Mouse (Mus musculus) intestine, embryonic 15.5 days (tissue): Measurements from ENCODE around the gene Stk38. TPM values are rescaled to one million over a fixed set of nuclear protein-coding genes. Genes with fewer than 3 reads are reported as not detected.

ENCODE experiments used
- ATAC-seq: fragments of 200-750 bp; cut with Nextera tagmentation; 2 replicates; pipeline ENCODE4 v1.8.0; 2017; ENCODE audit warnings: moderate TSS enrichment, moderate library complexity
- H3K27ac ChIP-seq: fragments of 300-500 bp; sonication (generic); 2 replicates; pipeline ENCODE4 v1.5.1; 2015; ENCODE audit warnings: mild to moderate bottlenecking, inconsistent platforms
- H3K27me3 ChIP-seq: fragments of 300-500 bp; sonication (generic); replicated peaks from 2 replicates; pipeline ENCODE4 v1.6.1; 2015; ENCODE audit warnings: inconsistent platforms
- H3K36me3 ChIP-seq: fragments of 300-500 bp; sonication (generic); 2 replicates; pipeline ENCODE4 v1.6.1; 2015; ENCODE audit warnings: inconsistent platforms
- H3K4me1 ChIP-seq: fragments of 300-500 bp; sonication (generic); replicated peaks from 2 replicates; pipeline ENCODE4 v1.6.1; 2015; ENCODE audit warnings: inconsistent platforms
- H3K4me2 ChIP-seq: fragments of 300-500 bp; sonication (generic); replicated peaks from 2 replicates; pipeline ENCODE4 v1.6.1; 2015; ENCODE audit warnings: mild to moderate bottlenecking, inconsistent platforms
- H3K4me3 ChIP-seq: fragments of 300-500 bp; sonication (generic); replicated peaks from 2 replicates; pipeline ENCODE4 v1.5.1; 2015; ENCODE audit warnings: inconsistent platforms
- H3K9ac ChIP-seq: fragments of 300-500 bp; sonication (generic); 2 replicates; pipeline ENCODE4 v1.6.1; 2015; ENCODE audit warnings: inconsistent platforms
- H3K9me3 ChIP-seq: fragments of 300-500 bp; sonication (generic); 2 replicates; pipeline ENCODE4 v1.6.1; 2016; ENCODE audit warnings: inconsistent platforms
- WGBS: fragments of 180-500 bp; shearing (Covaris S2); methylation state at CpG from one replicate; pipeline ENCODE4 v1.1.7; 2015; 5-methylcytosine and 5-hydroxymethylcytosine counted together
- polyA plus RNA-seq: library from polyadenylated mRNA; unstranded; fragments of >200 nt; fragmentation: Nextera tagmentation; extraction: Ambion mirVana; gene quantifications from 2 replicates; pipeline ENCODE4 v1.2.1, GENCODE M21; 2015

The Stk38 gene
- polyA plus RNA-seq, 1 experiment from 2014 or later = 90.7 TPM

- Histone ChIP-seq H3K4me1 (peaks cover 6% of the 10 kb centered on the region; the same call in 1 of the 2 replicates), H3K27me3 (no peaks in the 10 kb centered on the region), H3K4me3 (no peak overlapping the region), H3K27ac (no peak overlapping the region), H3K36me3 (no peaks in the 10 kb centered on the region), H3K4me2 (no peak overlapping the region), H3K9ac (no peak overlapping the region), H3K9me3 (no peaks in the 10 kb centered on the region)
- 66% methylated on average over 7 of the region's 7 CpGs for WGBS
- no peak for ATAC-seq
These were observed 11.6 kb upstream of the Stk38 start for GRCm38 (mm10) chr17:29019391-29019790.

GRCm38 (mm10) chr17:29018292-29018984 lies 10.6 kb upstream of the Stk38 start:
- Histone ChIP-seq H3K4me2 (no peak overlapping the region), H3K4me3 (no peak overlapping the region), H3K9me3 (no peaks in the 10 kb centered on the region), H3K27me3 (no peaks in the 10 kb centered on the region), H3K36me3 (no peaks in the 10 kb centered on the region), H3K9ac (no peak overlapping the region), H3K4me1 (peaks cover 2% of the 10 kb centered on the region; the same call in 1 of the 2 replicates), H3K27ac (no peak overlapping the region)
- ATAC-seq = no peak
- WGBS = 53% methylated on average over 11 of the region's 11 CpGs

GRCm38 (mm10) chr17:29016705-29017104 lies 8.9 kb upstream of the Stk38 start:
- Histone ChIP-seq H3K9me3 (no peaks in the 10 kb centered on the region), H3K4me2 (no peak overlapping the region), H3K4me1 (0 out of 2 replicates have a peak, but pooled peaks cover 2% of the 10 kb centered on the region), H3K36me3 (no peaks in the 10 kb centered on the region), H3K4me3 (no peak overlapping the region), H3K27ac (no peak overlapping the region), H3K9ac (no peak overlapping the region), H3K27me3 (no peaks in the 10 kb centered on the region)
- no peak for ATAC-seq
- 68% methylated on average over 4 of the region's 4 CpGs for WGBS

GRCm38 (mm10) chr17:29015638-29016037 lies 7.8 kb upstream of the Stk38 start:
- Histone ChIP-seq H3K36me3 (no peaks in the 10 kb centered on the region), H3K4me3 (no peak overlapping the region), H3K4me2 (no peak overlapping the region), H3K27ac (no peak overlapping the region), H3K27me3 (no peaks in the 10 kb centered on the region), H3K9ac (no peak overlapping the region), H3K4me1 (0 out of 2 replicates have a peak, but pooled peaks cover 2% of the 10 kb centered on the region), H3K9me3 (no peaks in the 10 kb centered on the region)
- WGBS = 46% methylated on average over 2 of the region's 2 CpGs
- ATAC-seq = no peak

- Histone ChIP-seq H3K36me3 (no peaks in the 10 kb centered on the region), H3K27ac (no peak overlapping the region), H3K4me2 (no peak overlapping the region), H3K4me1 (0 out of 2 replicates have a peak, but pooled peaks cover 2% of the 10 kb centered on the region), H3K27me3 (no peaks in the 10 kb centered on the region), H3K9me3 (no peaks in the 10 kb centered on the region), H3K4me3 (no peak overlapping the region), H3K9ac (no peak overlapping the region)
- ATAC-seq = no peak
These were observed 6.4 kb upstream of the Stk38 start for GRCm38 (mm10) chr17:29014235-29014634.

GRCm38 (mm10) chr17:29009181-29009580 lies 1.4 kb upstream of the Stk38 start:
- H3K36me3 ChIP-seq = no peaks in the 10 kb centered on the region
- H3K4me1 ChIP-seq = peaks cover 7% of the 10 kb centered on the region; the same call in 1 of the 2 replicates
- H3K9ac ChIP-seq = no peak overlapping the region
- no peak overlapping the region for H3K27ac ChIP-seq
- no peaks in the 10 kb centered on the region for H3K9me3 ChIP-seq
- no peak for ATAC-seq
- 79% methylated on average over 4 of the region's 4 CpGs for WGBS
- H3K27me3 ChIP-seq = no peaks in the 10 kb centered on the region
- no peak overlapping the region for H3K4me2 ChIP-seq
- H3K4me3 ChIP-seq = no peak overlapping the region

- Histone ChIP-seq H3K4me1 (peaks cover 7% of the 10 kb centered on the region; the same call in 1 of the 2 replicates), H3K36me3 (no peaks in the 10 kb centered on the region), H3K27me3 (no peaks in the 10 kb centered on the region), H3K4me3 (peak overlapping the region; percentile 96), H3K4me2 (peak overlapping the region; percentile 81), H3K9me3 (no peaks in the 10 kb centered on the region), H3K9ac (peak overlapping the region; percentile 92), H3K27ac (peak overlapping the region; percentile 91)
- 19% methylated on average over 8 of the region's 8 CpGs for WGBS
- ATAC-seq = no peak
These were observed 493 bp upstream of the Stk38 start for GRCm38 (mm10) chr17:29008326-29008650.

GRCm38 (mm10) chr17:29007243-29007640 lies 553 bp downstream of the Stk38 start:
- peak overlapping the region; percentile 92 for H3K9ac ChIP-seq

GRCm38 (mm10) chr17:29006812-29007211 lies 983 bp downstream of the Stk38 start:
- peak overlapping the region; percentile 91 for H3K27ac ChIP-seq
- H3K4me1 ChIP-seq = peaks cover 7% of the 10 kb centered on the region; the same call in 1 of the 2 replicates
- no peak for ATAC-seq
- WGBS = 2% methylated on average over 7 of the region's 7 CpGs
- H3K4me3 ChIP-seq = peak overlapping the region; percentile 96
- H3K27me3 ChIP-seq = no peaks in the 10 kb centered on the region
- peak overlapping the region; percentile 81 for H3K4me2 ChIP-seq
- H3K36me3 ChIP-seq = no peaks in the 10 kb centered on the region
- peak overlapping the region; percentile 92 for H3K9ac ChIP-seq
- no peaks in the 10 kb centered on the region for H3K9me3 ChIP-seq

More at GRCm38 (mm10) chr17:29007243-29007640, 553 bp downstream of the Stk38 start:
- peak overlapping the region; percentile 96 for H3K4me3 ChIP-seq
- WGBS = under 1% methylated on average over 19 of the region's 19 CpGs
- H3K27ac ChIP-seq = peak overlapping the region; percentile 91
- H3K36me3 ChIP-seq = no peaks in the 10 kb centered on the region
- H3K9me3 ChIP-seq = no peaks in the 10 kb centered on the region
- H3K4me1 ChIP-seq = peaks cover 7% of the 10 kb centered on the region; the same call in 1 of the 2 replicates
- peak overlapping the region; percentile 81 for H3K4me2 ChIP-seq
- H3K27me3 ChIP-seq = no peaks in the 10 kb centered on the region
- ATAC-seq = peak; percentile 51

GRCm38 (mm10) chr17:29005002-29005401 lies 2.8 kb downstream of the Stk38 start:
- Histone ChIP-seq H3K9ac (no peak overlapping the region), H3K27me3 (no peaks in the 10 kb centered on the region), H3K4me2 (peak overlapping the region; percentile 81), H3K9me3 (no peaks in the 10 kb centered on the region), H3K27ac (no peak overlapping the region), H3K4me3 (no peak overlapping the region), H3K4me1 (peaks cover 7% of the 10 kb centered on the region; the same call in 1 of the 2 replicates), H3K36me3 (peaks cover 6% of the 10 kb centered on the region; the same call in 1 of the 2 replicates)
- 87% methylated on average over 3 of the region's 3 CpGs for WGBS
- no peak for ATAC-seq

GRCm38 (mm10) chr17:29003740-29004139 lies 4.1 kb downstream of the Stk38 start:
- no peaks in the 10 kb centered on the region for H3K27me3 ChIP-seq
- H3K4me2 ChIP-seq = no peak overlapping the region
- WGBS = 81% methylated on average over 1 of the region's 1 CpGs
- H3K9ac ChIP-seq = no peak overlapping the region
- no peak for ATAC-seq
- H3K9me3 ChIP-seq = no peaks in the 10 kb centered on the region
- peaks cover 7% of the 10 kb centered on the region; the same call in 1 of the 2 replicates for H3K4me1 ChIP-seq
- H3K36me3 ChIP-seq = peaks cover 16% of the 10 kb centered on the region
- no peak overlapping the region for H3K27ac ChIP-seq
- H3K4me3 ChIP-seq = no peak overlapping the region

GRCm38 (mm10) chr17:29000465-29000864 lies 7.3 kb downstream of the Stk38 start:
- no peak overlapping the region for H3K27ac ChIP-seq
- no peak overlapping the region for H3K4me2 ChIP-seq
- peaks cover 33% of the 10 kb centered on the region for H3K36me3 ChIP-seq
- ATAC-seq = no peak
- H3K4me3 ChIP-seq = no peak overlapping the region
- H3K9me3 ChIP-seq = no peaks in the 10 kb centered on the region
- H3K4me1 ChIP-seq = 0 out of 2 replicates have a peak, but pooled peaks cover 4% of the 10 kb centered on the region
- no peaks in the 10 kb centered on the region for H3K27me3 ChIP-seq
- no peak overlapping the region for H3K9ac ChIP-seq
- WGBS = 87% methylated on average over 6 of the region's 6 CpGs

- no peak overlapping the region for H3K9ac ChIP-seq
- H3K27me3 ChIP-seq = no peaks in the 10 kb centered on the region
- 90% methylated on average over 4 of the region's 4 CpGs for WGBS
- H3K4me2 ChIP-seq = no peak overlapping the region
- H3K4me3 ChIP-seq = no peak overlapping the region
- H3K4me1 ChIP-seq = no peaks in the 10 kb centered on the region
- H3K27ac ChIP-seq = no peak overlapping the region
- no peak for ATAC-seq
- no peaks in the 10 kb centered on the region for H3K9me3 ChIP-seq
- H3K36me3 ChIP-seq = peaks cover 27% of the 10 kb centered on the region; the same call in 1 of the 2 replicates
These were observed 13.2 kb downstream of the Stk38 start for GRCm38 (mm10) chr17:28994615-28995014.
